Mouse (Mus musculus) lung, adult 2 months (tissue): ENCODE data around the gene Rpn2. TPM values are rescaled to one million over a fixed set of nuclear protein-coding genes. Genes with fewer than 3 reads are reported as not detected.

Source experiments
- DNase-seq: peaks from one replicate; pipeline ENCODE4 v3.0.0; 2022
- H3K4me1 ChIP-seq: fragments of 200-500 bp; 2 replicates; pipeline ENCODE4 v1.6.1; 2011; ENCODE audit warnings: low read length; ENCODE audit not compliant: control insufficient read depth, insufficient read depth
- H3K4me3 ChIP-seq: fragments of 200-500 bp; replicated peaks from 2 replicates; pipeline ENCODE3; 2011; ENCODE audit warnings: low read depth, mild to moderate bottlenecking, control low read depth, low read length; ENCODE audit errors: extremely low read depth
- CTCF ChIP-seq: fragments of 200-500 bp; IDR thresholded peaks from 2 replicates; pipeline ENCODE4 v1.5.1; 2011; ENCODE audit warnings: mild to moderate bottlenecking, low read length, control low read depth; ENCODE audit not compliant: insufficient read depth
- POLR2A ChIP-seq: fragments of 200-500 bp; IDR thresholded peaks from 2 replicates; pipeline ENCODE4 v1.6.1; 2011; ENCODE audit warnings: low read depth, mild to moderate bottlenecking, control low read depth, low read length, borderline replicate concordance; ENCODE audit errors: extremely low read depth
- WGBS: fragments of 180-500 bp; shearing (Covaris S2); methylation state at CpG from one replicate; pipeline ENCODE4 v1.1.7; 2018; 5-methylcytosine and 5-hydroxymethylcytosine counted together
- polyA plus RNA-seq: library from polyadenylated mRNA; depleted of rRNA; stranded (reverse); fragments of >200 nt; gene quantifications from 2 replicates; pipeline ENCODE4 v1.2.3, GENCODE M21; 2012

Rpn2 gene
- polyA plus RNA-seq, 1 experiment: 205 TPM

DNA sequence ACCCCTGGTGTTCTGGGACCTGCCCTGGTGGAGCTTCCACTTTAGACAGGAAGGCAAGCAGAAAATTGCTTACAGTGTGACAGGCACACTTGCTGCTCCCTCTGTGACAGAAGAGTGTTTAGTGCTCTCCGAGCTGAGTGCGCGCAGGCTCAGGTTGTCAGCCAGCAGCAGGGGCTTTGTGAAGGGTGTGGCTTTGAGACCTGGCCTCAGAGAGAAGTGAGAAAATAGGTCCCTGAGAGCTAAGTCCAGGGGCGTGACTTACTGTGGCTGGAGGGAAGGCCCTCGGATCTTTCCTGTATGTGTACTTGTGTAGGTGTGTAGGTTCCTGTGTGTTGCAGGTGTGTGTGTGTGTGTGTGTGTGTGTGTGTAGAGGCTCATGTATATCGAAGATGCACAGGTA is 64.5 kb downstream of the Rpn2 start:
- no peak for DNase-seq
- TF ChIP-seq POLR2A (no peak), CTCF (no peak)
- Histone ChIP-seq H3K4me1 (no peaks in the 10 kb centered on the region), H3K4me3 (no peak overlapping the region)
- 82% methylated on average over 6 of the region's 6 CpGs for WGBS

DNA sequence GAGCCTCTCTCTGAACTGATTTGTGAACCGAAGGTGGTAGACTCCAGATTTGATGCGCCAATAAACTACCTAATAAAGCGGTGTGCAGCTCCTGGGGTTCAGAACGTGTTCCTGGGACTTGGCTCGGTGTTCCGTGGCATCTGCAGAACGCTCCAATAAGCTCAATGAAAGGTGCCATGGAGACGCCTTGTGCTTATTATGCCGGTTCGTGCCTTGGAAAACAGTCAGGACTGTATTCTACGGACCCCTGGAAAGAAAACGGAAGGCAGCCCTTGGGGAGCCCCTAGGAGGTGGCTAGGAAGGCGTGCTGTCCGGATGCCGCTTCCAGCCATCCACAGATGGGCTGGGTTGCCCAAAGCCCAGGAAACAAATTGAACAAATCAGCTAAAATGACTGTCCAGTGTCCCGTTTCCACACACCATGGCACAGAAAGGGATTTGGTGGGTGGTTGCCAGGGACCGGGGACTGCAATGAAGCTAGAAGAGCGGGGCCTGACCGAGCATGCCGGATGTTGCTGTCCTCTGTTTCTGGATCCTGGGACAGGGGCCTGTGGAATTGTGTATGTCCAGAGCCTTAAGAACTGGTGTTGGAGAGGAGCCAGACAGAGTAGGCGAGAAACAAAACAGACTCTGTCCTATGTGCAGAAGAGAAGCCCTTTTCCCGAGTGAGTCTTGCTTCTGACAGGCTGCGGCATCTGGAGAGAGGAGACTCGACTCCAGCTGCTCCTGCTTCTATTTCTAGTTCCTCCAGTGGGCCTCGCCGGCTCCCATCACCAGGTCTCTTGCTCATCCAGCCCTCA is 68.7 kb downstream of the Rpn2 start, which contains the start of gene Ghrh:
Gene Ghrh, minus strand, starts transcription at position 146 of the 799 bp plus-strand sequence.
- WGBS: 64% methylated on average over 26 of the region's 26 CpGs
- Histone ChIP-seq H3K4me3 (no peak within 1 kb of the TSS), H3K4me1 (no peaks in the 10 kb centered on the region)
- DNase-seq: no peak
- TF ChIP-seq CTCF: no peak
- TF ChIP-seq POLR2A: no peak

DNA sequence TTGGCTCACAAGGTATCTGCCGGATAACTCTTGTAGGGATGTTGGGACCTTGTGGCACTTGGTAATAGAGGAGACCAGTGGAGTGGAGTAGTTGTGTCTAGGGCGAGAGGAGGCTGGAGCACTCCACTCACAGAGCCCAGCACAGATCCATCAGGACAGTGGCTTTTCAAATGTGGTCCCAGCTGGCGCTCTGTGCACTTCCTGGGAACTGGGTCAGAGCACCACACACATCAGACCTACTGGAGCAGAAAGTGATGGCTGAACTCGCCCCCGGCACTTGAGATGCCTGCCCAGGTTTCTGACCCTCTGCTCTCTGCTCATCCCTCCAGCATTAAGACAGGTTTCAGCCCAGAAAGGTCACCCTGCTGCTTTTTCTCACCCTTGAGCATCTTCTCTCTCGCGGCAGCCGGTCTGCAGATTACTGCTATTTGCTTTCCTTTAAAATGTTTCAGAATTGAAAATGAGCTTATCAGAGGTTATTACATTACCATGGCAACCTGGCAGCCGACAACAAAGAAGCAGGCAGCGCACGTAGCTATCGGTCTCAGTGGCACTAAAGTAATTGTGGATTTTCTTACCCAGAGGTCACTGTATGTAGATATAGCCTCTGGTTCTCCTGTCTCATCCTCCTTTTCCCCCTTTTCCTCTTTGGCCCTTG is 70.4 kb downstream of the Rpn2 start:
- DNase-seq: no peak
- TF ChIP-seq CTCF (no peak), POLR2A (no peak)
- no peaks in the 10 kb centered on the region for H3K4me1 ChIP-seq
- WGBS: 59% methylated on average over 12 of the region's 12 CpGs
- no peak overlapping the region for H3K4me3 ChIP-seq

DNA sequence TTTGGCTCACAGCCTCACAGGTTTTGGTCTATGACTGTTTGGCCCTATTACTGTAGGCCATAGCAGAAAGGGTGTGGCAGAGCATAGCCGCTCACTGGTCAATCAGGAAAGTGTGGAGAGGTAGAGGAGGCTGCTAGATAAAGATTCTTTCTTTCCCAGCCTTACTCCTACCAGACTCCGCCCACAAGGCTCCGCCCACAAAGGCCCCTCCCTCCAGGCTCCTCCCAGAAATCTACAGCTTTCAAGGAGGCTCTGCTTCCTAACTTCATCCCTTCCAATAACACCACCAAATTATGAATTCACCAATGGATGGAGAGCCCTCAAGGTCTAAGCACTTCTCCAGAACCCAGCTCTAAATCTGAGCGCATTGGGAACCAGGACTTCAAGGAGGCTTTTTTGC is 74.4 kb downstream of the Rpn2 start:
- 75% methylated on average over 4 of the region's 4 CpGs for WGBS
- no peak for TF ChIP-seq CTCF
- TF ChIP-seq POLR2A: no peak
- no peak for DNase-seq
- Histone ChIP-seq H3K4me3 (no peak overlapping the region), H3K4me1 (no peaks in the 10 kb centered on the region)

DNA sequence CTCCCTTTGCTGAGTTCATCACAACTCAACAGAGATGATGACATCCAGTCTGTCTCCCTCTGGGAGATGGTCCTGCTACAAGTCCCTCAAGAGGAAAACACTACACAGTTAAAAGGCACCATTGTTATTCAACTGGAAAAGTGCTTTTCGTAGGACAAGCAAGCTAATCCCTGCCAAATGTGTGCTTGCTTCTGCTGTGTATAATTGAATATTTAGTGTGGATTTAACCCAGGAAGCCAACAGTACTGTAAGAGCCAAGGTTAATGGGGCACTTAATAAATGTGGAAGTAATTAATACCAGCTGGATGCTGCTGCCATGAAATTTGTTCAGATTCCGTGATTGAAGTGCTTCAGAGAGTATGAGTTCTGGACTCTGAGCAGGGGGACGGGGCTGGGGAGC is 75.3 kb downstream of the Rpn2 start:
- no peak overlapping the region for H3K4me3 ChIP-seq
- 74% methylated on average over 3 of the region's 3 CpGs for WGBS
- TF ChIP-seq POLR2A: no peak
- TF ChIP-seq CTCF: no peak
- no peak for DNase-seq
- H3K4me1 ChIP-seq: no peaks in the 10 kb centered on the region

DNA sequence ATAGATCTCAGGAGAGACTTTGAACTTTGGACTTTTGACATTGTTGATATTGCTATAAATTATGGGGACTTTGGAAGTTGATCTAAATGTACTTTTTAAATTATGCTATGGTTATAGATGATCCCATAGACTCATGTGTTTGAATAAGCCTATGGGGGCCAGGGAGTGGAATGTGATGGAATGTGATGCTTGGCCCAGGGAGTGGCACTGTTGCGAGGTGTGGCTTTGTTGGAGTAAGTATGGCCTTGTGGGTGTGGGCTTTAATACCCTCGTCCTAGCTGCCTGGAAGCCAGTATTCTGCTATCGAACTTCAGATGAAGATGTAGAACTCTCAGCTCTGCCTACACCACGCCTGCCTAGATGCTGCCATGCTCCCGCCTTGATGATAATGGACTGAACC is 81.2 kb downstream of the Rpn2 start:
- TF ChIP-seq POLR2A (no peak), CTCF (no peak)
- H3K4me3 ChIP-seq: no peak overlapping the region
- DNase-seq: no peak
- 73% methylated on average over 5 of the region's 5 CpGs for WGBS
- no peaks in the 10 kb centered on the region for H3K4me1 ChIP-seq

DNA sequence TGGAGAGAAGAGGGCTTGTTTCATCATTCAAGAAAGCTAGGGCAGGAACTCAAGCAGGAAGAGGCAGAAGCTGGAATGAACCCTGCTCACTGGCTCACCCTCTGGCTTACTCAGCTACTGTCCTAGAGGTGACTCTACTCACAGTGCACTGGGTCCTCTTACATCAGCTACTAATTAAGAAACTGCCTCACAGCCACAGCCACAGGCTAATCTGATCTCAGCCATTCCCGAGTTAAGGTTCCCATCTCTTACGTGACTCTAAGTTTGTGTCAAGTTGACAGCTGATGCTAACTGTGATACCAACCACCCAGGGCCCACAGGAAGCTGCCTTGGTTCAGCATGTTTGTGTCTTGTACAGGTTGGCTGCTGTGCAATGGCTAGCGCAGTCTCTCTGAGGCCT is 84.2 kb downstream of the Rpn2 start:
- TF ChIP-seq CTCF: no peak
- no peak for TF ChIP-seq POLR2A
- 78% methylated on average over 3 of the region's 3 CpGs for WGBS
- peaks cover 3% of the 10 kb centered on the region; the same call in 1 of the 2 replicates for H3K4me1 ChIP-seq
- no peak for DNase-seq
- H3K4me3 ChIP-seq: no peak overlapping the region

DNA sequence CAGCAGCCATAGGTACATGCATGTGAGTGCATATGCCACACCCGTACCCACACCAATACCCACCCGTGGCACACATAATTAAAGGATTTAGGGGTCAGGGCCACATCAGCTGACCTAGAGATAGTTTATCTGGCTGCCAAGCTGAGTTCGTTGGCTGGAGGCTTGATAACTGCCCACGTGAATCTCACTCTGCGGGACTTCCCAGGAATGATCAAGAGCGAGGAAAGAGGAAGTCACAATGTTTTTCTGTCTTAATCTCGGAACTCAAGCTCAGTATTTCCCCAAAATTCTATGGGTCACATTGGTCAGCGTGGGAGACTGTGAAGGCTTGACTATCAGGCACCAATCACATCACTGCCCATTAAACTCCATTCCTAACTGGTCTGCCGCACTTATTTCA is 87.9 kb downstream of the Rpn2 start:
- no peak overlapping the region for H3K4me3 ChIP-seq
- DNase-seq: no peak
- TF ChIP-seq CTCF (no peak), POLR2A (no peak)
- peaks cover 4% of the 10 kb centered on the region for H3K4me1 ChIP-seq
- 63% methylated on average over 9 of the region's 9 CpGs for WGBS

DNA sequence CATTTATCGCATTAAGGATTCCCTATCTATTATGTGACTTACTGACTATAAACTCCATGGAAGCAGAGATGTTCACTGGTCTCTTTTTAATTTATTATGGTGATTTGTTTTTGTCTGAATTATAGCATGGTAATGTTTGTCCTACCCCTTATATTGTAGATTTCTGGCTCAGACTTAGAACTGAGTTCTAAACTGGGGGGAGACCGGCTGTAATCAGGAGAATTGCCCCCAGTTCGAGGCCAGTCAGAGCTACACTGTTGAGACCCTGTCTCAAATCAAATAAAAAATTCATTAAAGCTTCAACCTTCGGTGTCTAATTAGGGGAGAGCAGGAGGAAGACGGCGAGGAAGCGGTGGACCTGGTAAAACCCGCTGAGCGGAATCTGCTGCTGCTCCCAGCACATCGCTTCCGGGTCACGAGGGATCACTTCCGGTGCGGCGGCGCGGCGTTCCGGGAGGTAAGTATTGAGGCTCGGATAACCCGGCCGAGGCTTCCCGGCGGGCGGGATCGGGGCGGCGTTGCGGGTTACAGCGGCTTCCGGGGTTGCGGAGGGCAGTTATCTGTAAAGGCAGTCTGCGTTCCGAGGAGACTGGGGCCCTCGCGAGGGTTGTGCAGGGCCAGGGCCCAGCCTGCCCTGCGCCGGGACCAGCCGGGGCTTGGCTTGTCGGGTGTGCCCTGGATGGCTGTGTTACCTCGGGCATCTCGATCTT is 88.5 kb downstream of the Rpn2 start, which contains the start of gene Manbal:
Gene Manbal, plus strand, starts transcription at position 411 of the 710 bp plus-strand sequence.
- TF ChIP-seq CTCF (no peak), POLR2A (peak; percentile 92)
- 4% methylated on average over 42 of the region's 42 CpGs for WGBS
- H3K4me1 ChIP-seq: peaks cover 6% of the 10 kb centered on the region
- peak within 1 kb of the TSS; percentile 75 for H3K4me3 ChIP-seq
- peak; percentile 98 for DNase-seq
